Mouse (Mus musculus): Measurements from ENCODE around the gene Spem1.

GRCm38 (mm10) chr11:69802648-69803105, 19.3 kb downstream of the Spem1 start:
- TF ChIP-seq UBTF (IDR thresholded peaks at IDR 0.05; ENCODE audit: low read depth, low read length), result no peak
- no peak for TF ChIP-seq ZC3H11A (IDR thresholded peaks at IDR 0.05; ENCODE audit: low read depth, low read length)
- no peak for TF ChIP-seq JUN (IDR thresholded peaks at IDR 0.05; ENCODE audit: insufficient read depth, low read depth, low read length)
- no peak for TF ChIP-seq MAFK (IDR thresholded peaks at IDR 0.05; ENCODE audit: insufficient replicate concordance, low read length)
- TF ChIP-seq NELFE (IDR thresholded peaks at IDR 0.05; ENCODE audit: low read depth, low read length), result no peak
- TF ChIP-seq HCFC1 (IDR thresholded peaks at IDR 0.05; ENCODE audit: low read depth, low read length), result no peak
- no peak for TF ChIP-seq KAT2A (IDR thresholded peaks at IDR 0.05; ENCODE audit: insufficient replicate concordance, low read length)
- TF ChIP-seq ZMIZ1 (IDR thresholded peaks at IDR 0.05; ENCODE audit: low read depth, low read length), result no peak
- TF ChIP-seq GABPA (IDR thresholded peaks at IDR 0.05; ENCODE audit: insufficient replicate concordance, low read depth, low read length), result no peak
- no peak for TF ChIP-seq CTCF (conservative IDR thresholded peaks at IDR 0.05 in 1 of 2, IDR thresholded peaks at IDR 0.05 in 1 of 2; ENCODE audit: low read depth in 2 of 2, low read length in 2 of 2)
- no peak for TF ChIP-seq JUND (conservative IDR thresholded peaks at IDR 0.05; ENCODE audit: low read depth, low read length)
- no peak for TF ChIP-seq ZNF384 (IDR thresholded peaks at IDR 0.05; ENCODE audit: low read depth, low read length)
- no peak for TF ChIP-seq EP300 (IDR thresholded peaks at IDR 0.05; ENCODE audit: low read length)
- TF ChIP-seq POLR2A (IDR thresholded peaks at IDR 0.05; ENCODE audit: low read depth, low read length), result no peak
